ENCODE assay signal across 13 mouse cellular contexts in genomic region chr2:147187061-147187870, GRCm38 (mm10). TPM values are rescaled to one million over a fixed set of nuclear protein-coding genes. Genes with fewer than 3 reads are reported as not detected.
DNase-seq lines count a peak whose midpoint lies in the region; ATAC-seq lines count a peak whose summit lies in the region.
"Had no signal": no experiment of that assay in that cellular context is flagged by ENCODE, and none has a peak within 500 bp of the region (broad histone marks: within the 10 kb centered on the region; RNA-seq: fewer than 3 reads in every experiment).

No protein-coding gene starts in this region.

- H3K4me1 ChIP-seq in intestine, embryonic 14.5 days (replicated peaks; ENCODE audit: control insufficient read depth, insufficient read depth, low read length) = no peaks in the 10 kb centered on the region; the same call in 1 of the 2 replicates
- peaks cover 9% of the 10 kb centered on the region for H3K4me1 ChIP-seq in intestine, embryonic 16.5 days (ENCODE audit: control insufficient read depth, insufficient read depth, low read length)
- peaks cover 29% of the 10 kb centered on the region for H3K4me1 ChIP-seq in embryonic facial prominence, embryonic 10.5 days
- peaks cover 2% of the 10 kb centered on the region; the same call in 1 of the 2 replicates for H3K4me1 ChIP-seq in limb, embryonic 11.5 days (ENCODE audit: control insufficient read depth, insufficient read depth, low read length)
- no peaks in the 10 kb centered on the region; the same call in 1 of the 2 replicates for H3K4me1 ChIP-seq in neural tube, embryonic 14.5 days (ENCODE audit: control insufficient read depth, insufficient read depth, low read length)

- no peaks in the 10 kb centered on the region for H3K9me3 ChIP-seq in intestine, embryonic 14.5 days (ENCODE audit: control insufficient read depth, low read length)
- H3K9me3 ChIP-seq in intestine, embryonic 16.5 days (ENCODE audit: control insufficient read depth, low read length) = no peaks in the 10 kb centered on the region
- H3K9me3 ChIP-seq in embryonic facial prominence, embryonic 10.5 days = no peaks in the 10 kb centered on the region
- H3K9me3 ChIP-seq in limb, embryonic 11.5 days (ENCODE audit: control insufficient read depth, low read length) = no peaks in the 10 kb centered on the region
- H3K9me3 ChIP-seq in neural tube, embryonic 14.5 days (ENCODE audit: control insufficient read depth, low read length) = no peaks in the 10 kb centered on the region
- H3K9me3 ChIP-seq: embryonic facial prominence, embryonic 12.5 days had no signal

- peaks cover 94% of the 10 kb centered on the region for H3K27me3 ChIP-seq in intestine, embryonic 14.5 days (replicated peaks; ENCODE audit: control insufficient read depth, insufficient read depth, low read length)
- H3K27me3 ChIP-seq in intestine, embryonic 16.5 days (replicated peaks; ENCODE audit: control insufficient read depth, insufficient read depth, low read length) = peaks cover 91% of the 10 kb centered on the region
- H3K27me3 ChIP-seq in embryonic facial prominence, embryonic 10.5 days (replicated peaks; ENCODE audit: low read depth, poor library complexity, severe bottlenecking) = peaks cover 100% of the 10 kb centered on the region
- H3K27me3 ChIP-seq in limb, embryonic 11.5 days (ENCODE audit: control insufficient read depth, insufficient read depth, low read length) = peaks cover 90% of the 10 kb centered on the region
- H3K27me3 ChIP-seq in neural tube, embryonic 14.5 days (ENCODE audit: control insufficient read depth, insufficient read depth, low read length) = peaks cover 71% of the 10 kb centered on the region

- H3K4me2 ChIP-seq in intestine, embryonic 14.5 days (ENCODE audit: low read length) = no peak overlapping the region
- no peak overlapping the region for H3K4me2 ChIP-seq in intestine, embryonic 16.5 days (ENCODE audit: low read depth, low read length)
- H3K4me2 ChIP-seq in limb, embryonic 11.5 days (ENCODE audit: low read depth, severe bottlenecking) = no peak overlapping the region
- no peak overlapping the region for H3K4me2 ChIP-seq in neural tube, embryonic 14.5 days (ENCODE audit: low read depth, low read length)
- H3K4me2 ChIP-seq: embryonic facial prominence, embryonic 12.5 days had no signal

- H3K36me3 ChIP-seq in intestine, embryonic 14.5 days (ENCODE audit: control insufficient read depth, insufficient read depth, low read length) = no peaks in the 10 kb centered on the region
- no peaks in the 10 kb centered on the region for H3K36me3 ChIP-seq in intestine, embryonic 16.5 days (ENCODE audit: control insufficient read depth, insufficient read depth, low read length)
- H3K36me3 ChIP-seq in embryonic facial prominence, embryonic 10.5 days (replicated peaks) = no peaks in the 10 kb centered on the region
- H3K36me3 ChIP-seq in limb, embryonic 11.5 days (ENCODE audit: control insufficient read depth, insufficient read depth, low read length) = no peaks in the 10 kb centered on the region
- no peaks in the 10 kb centered on the region for H3K36me3 ChIP-seq in neural tube, embryonic 14.5 days (ENCODE audit: control insufficient read depth, insufficient read depth, low read length)
- H3K36me3 ChIP-seq: embryonic facial prominence, embryonic 12.5 days had no signal

- DNase-seq in intestine, embryonic 14.5 days (ENCODE audit: low spot score) = no peak
- peak; percentile 60 for DNase-seq in embryonic facial prominence, embryonic 10.5 days (ENCODE audit: low spot score)
- DNase-seq in limb, embryonic 11.5 days (ENCODE audit: low spot score) = peak; percentile 46
- no peak for DNase-seq in right cerebral cortex, adult 18-20 months
- DNase-seq in layer of hippocampus, postnatal 25 days (ENCODE audit: extremely low spot score in 1 of 2, low spot score in 1 of 2) = no peak

- H3K4me3 ChIP-seq in intestine, embryonic 14.5 days (ENCODE audit: low read depth, low read length) = 0 out of 2 replicates have a peak overlapping the region, but pooled peaks have one; percentile 1
- H3K4me3 ChIP-seq in intestine, embryonic 16.5 days (ENCODE audit: low read length) = no peak overlapping the region
- peak overlapping the region; percentile 31 for H3K4me3 ChIP-seq in embryonic facial prominence, embryonic 10.5 days
- no peak overlapping the region for H3K4me3 ChIP-seq in limb, embryonic 11.5 days (ENCODE audit: low read depth, low read length)
- H3K4me3 ChIP-seq in neural tube, embryonic 14.5 days (ENCODE audit: low read depth, low read length) = no peak overlapping the region
- H3K4me3 ChIP-seq: embryonic facial prominence, embryonic 12.5 days had no signal

- H3K9ac ChIP-seq in intestine, embryonic 14.5 days (ENCODE audit: low read length) = no peak overlapping the region
- H3K9ac ChIP-seq in intestine, embryonic 16.5 days (ENCODE audit: low read depth, low read length) = no peak overlapping the region
- H3K9ac ChIP-seq in limb, embryonic 11.5 days (ENCODE audit: low read length) = no peak overlapping the region
- no peak overlapping the region for H3K9ac ChIP-seq in neural tube, embryonic 14.5 days (replicated peaks; ENCODE audit: low read depth, low read length)
- H3K9ac ChIP-seq: embryonic facial prominence, embryonic 12.5 days had no signal

- no peak overlapping the region for H3K27ac ChIP-seq in intestine, embryonic 14.5 days (ENCODE audit: low read depth)
- no peak overlapping the region for H3K27ac ChIP-seq in intestine, embryonic 16.5 days (ENCODE audit: low read length)
- H3K27ac ChIP-seq in embryonic facial prominence, embryonic 10.5 days (replicated peaks) = no peak overlapping the region
- no peak overlapping the region for H3K27ac ChIP-seq in limb, embryonic 11.5 days (replicated peaks; ENCODE audit: low read depth, low read length)
- peak overlapping the region; percentile 10 for H3K27ac ChIP-seq in neural tube, embryonic 14.5 days (ENCODE audit: low read depth, low read length)
- H3K27ac ChIP-seq: embryonic facial prominence, embryonic 12.5 days had no signal

- 2% methylated on average over 33 of the region's 33 CpGs for WGBS in intestine, embryonic 14.5 days
- 1% methylated on average over 32 of the region's 33 CpGs for WGBS in intestine, embryonic 16.5 days
- WGBS in embryonic facial prominence, embryonic 10.5 days = under 1% methylated on average over 33 of the region's 33 CpGs
- under 1% methylated on average over 29 of the region's 33 CpGs for WGBS in limb, embryonic 11.5 days
- under 1% methylated on average over 29 of the region's 33 CpGs for WGBS in neural tube, embryonic 14.5 days

- ATAC-seq in intestine, embryonic 14.5 days (replicated peaks; ENCODE audit: low FRiP score, low TSS enrichment, low read depth) = no peak
- no peak for ATAC-seq in intestine, embryonic 16.5 days
- ATAC-seq in limb, embryonic 11.5 days (ENCODE audit: insufficient number of reproducible peaks, low FRiP score, low TSS enrichment, low read depth) = no peak
- no peak for ATAC-seq in neural tube, embryonic 14.5 days (ENCODE audit: low read depth)

RNA-seq across cellular contexts. Expression of gene Nkx2-2, which starts 6.8 kb away (rescaled TPM):
- polyA plus RNA-seq in intestine, embryonic 14.5 days (2014; fragmentation: Nextera tagmentation; extraction: Ambion mirVana) = 1.7 and 2.9 TPM in 2 replicates
- 1.2 and 2.2 TPM in 2 replicates for polyA plus RNA-seq in intestine, embryonic 16.5 days (2015; fragmentation: Nextera tagmentation; extraction: Ambion mirVana)
- polyA plus RNA-seq in embryonic facial prominence, embryonic 10.5 days (2016; fragmentation: Nextera tagmentation; extraction: Ambion mirVana) = 1.2 and 2.8 TPM in 2 replicates
- polyA plus RNA-seq in limb, embryonic 11.5 days (2014; fragmentation: Nextera tagmentation; extraction: Ambion mirVana) = 0.07 TPM in 1 of 2 replicates, not detected in the other
- polyA plus RNA-seq in neural tube, embryonic 14.5 days (2014; fragmentation: Nextera tagmentation; extraction: Ambion mirVana) = 6.5 and 8.4 TPM in 2 replicates
- total RNA-seq in layer of hippocampus, postnatal 25 days (2021) = 1 to 10 TPM; 8.9 to 9.5 TPM
- total RNA-seq: liver, adult 2 months; MEL had no signal
- polyA plus RNA-seq: gonadal fat pad, adult 2 months; kidney, embryonic 16.5 days; liver, adult 2 months; thymus, postnatal 0 days had no signal

Comparison
In these comparisons a context has a peak if more than half of its experiments do, and no peak if none do; other contexts are left out.
1. H3K4me3 ChIP-seq: peak in intestine, embryonic 14.5 days (single experiment) and embryonic facial prominence, embryonic 10.5 days (single experiment); none in intestine, embryonic 16.5 days (single experiment), limb, embryonic 11.5 days (single experiment) and neural tube, embryonic 14.5 days (single experiment).
2. DNase-seq: peak in embryonic facial prominence, embryonic 10.5 days (single experiment) and limb, embryonic 11.5 days (single experiment); none in intestine, embryonic 14.5 days (single experiment), right cerebral cortex, adult 18-20 months (single experiment) and layer of hippocampus, postnatal 25 days (0 of 2).